Mouse (Mus musculus) bone marrow, adult 2 months (tissue): ENCODE data around the gene Dbndd2.

Source experiments
- CTCF ChIP-seq: fragments of 200-500 bp; IDR thresholded peaks from 2 replicates; pipeline ENCODE4 v1.5.1; 2011; ENCODE audit warnings: low read length, control low read depth; ENCODE audit not compliant: control insufficient read depth, insufficient read depth
- POLR2A ChIP-seq: fragments of 200-500 bp; IDR thresholded peaks from 2 replicates; pipeline ENCODE4 v1.6.1; 2011; ENCODE audit warnings: low read depth, mild to moderate bottlenecking, control low read depth, low read length, borderline replicate concordance; ENCODE audit not compliant: control insufficient read depth

GRCm38 (mm10) chr2:164466787-164467186 lies 19.1 kb upstream of the Dbndd2 start:
- TF ChIP-seq CTCF (no peak), POLR2A (no peak)
